Mouse (Mus musculus) embryonic facial prominence, embryonic 15.5 days (tissue): ENCODE data around the gene Slc15a5. TPM values are rescaled to one million over a fixed set of nuclear protein-coding genes. Genes with fewer than 3 reads are reported as not detected.

Source experiments
- polyA plus RNA-seq: library from polyadenylated mRNA; unstranded; fragments of >200 nt; fragmentation: Nextera tagmentation; extraction: Ambion mirVana; gene quantifications from 2 replicates; pipeline ENCODE4 v1.2.1, GENCODE M21; 2015

Slc15a5 gene
- polyA plus RNA-seq, 1 experiment from 2014 or later: 0.19 TPM

Other genes with a start within 250 kb of the Slc15a5 start
- gene Mgst1, start 60.4 kb upstream of the Slc15a5 start, polyA plus RNA-seq: 164 and 168 TPM in 2 replicates